Mouse (Mus musculus): ENCODE results near the gene Ano6. TPM values are rescaled to one million over a fixed set of nuclear protein-coding genes. Genes with fewer than 3 reads are reported as not detected.

Gene Ano6
- total RNA-seq, 2 experiments from 2014 or later: 48.6 to 51.2 TPM

DNA sequence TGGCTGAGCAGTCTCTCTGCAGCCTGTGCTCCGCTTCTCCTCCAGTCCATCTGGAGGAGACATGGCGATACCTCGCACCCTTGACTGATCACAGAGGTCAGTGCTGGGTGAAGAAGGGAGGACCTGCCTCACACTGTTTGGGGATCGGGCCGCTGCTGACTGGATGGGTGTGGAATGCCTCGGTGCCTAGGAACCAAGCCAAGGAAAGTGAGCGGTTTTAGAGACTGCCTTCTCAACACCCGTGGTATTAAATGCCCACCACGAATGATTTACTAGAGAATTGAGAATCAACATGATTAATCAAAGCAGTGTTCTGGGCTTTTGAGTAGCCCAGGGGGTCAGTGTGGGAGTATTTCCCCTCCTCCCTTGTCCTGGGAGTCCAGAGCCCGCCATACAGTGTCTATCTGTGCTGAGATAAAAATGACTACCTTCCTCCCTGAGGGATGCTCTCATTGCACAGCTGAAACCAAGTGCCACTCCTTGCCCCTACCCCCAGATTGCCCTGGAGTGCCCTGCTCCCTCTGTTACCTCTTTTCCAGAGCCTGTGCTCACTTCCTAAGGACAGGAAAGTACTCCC, 183.5 kb downstream of the Ano6 start:
- Histone ChIP-seq H3K4me3 (no peak overlapping the region), H3K27ac (no peak overlapping the region; the same call in 1 of the 2 replicates)
- intact Hi-C loops (cut with DNase I): loop anchor here (10.0 kb wide), 1 partner anchor 311 kb away; the partner anchor contains the start of gene Arid2
- peak; percentile 39 for DNase-seq
- TF ChIP-seq CTCF (IDR thresholded peaks at IDR 0.05): no peak

DNA sequence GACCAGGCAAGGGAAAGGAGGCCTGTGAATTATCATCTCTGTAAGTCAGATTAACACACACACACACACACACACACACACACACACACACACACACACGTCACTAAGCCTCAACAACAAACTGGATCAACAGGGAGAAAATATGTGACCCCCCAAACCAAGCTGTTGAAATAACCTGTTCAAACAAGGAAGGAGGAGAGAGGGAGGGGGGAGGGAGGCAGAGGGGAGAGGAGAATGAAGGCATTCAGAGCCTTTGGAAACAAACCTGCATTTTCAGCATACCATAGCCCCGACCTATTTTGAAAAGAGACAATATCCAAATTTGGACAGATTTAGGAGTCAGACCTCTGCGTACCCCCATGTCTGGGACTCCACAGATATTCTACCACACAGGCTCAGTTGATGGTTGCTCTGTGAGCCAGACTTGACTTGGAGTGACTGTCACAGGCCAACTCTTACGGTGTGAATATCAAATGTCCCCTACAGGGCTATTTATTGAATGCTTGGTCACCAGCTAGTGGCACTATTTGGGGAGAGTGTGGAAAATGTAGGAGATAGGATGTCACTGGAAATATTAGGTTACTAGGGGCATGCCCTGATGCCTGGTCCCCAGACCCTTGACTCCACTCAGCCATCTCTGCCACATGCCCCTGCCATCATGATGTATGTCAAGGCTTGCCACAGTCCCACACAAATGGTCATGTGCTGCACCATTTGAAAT, 185.7 kb downstream of the Ano6 start:
- Histone ChIP-seq H3K27ac (peak overlapping the region; percentile 71), H3K4me3 (no peak overlapping the region)
- intact Hi-C loops (cut with DNase I): loop anchor here (5.0 to 10.0 kb wide), 2 partner anchors 56 to 308 kb away; partner anchors contain the start of gene Arid2
- TF ChIP-seq CTCF (IDR thresholded peaks at IDR 0.05): no peak; the same call in 1 of the 2 replicates
- peak; percentile 45 for DNase-seq

DNA sequence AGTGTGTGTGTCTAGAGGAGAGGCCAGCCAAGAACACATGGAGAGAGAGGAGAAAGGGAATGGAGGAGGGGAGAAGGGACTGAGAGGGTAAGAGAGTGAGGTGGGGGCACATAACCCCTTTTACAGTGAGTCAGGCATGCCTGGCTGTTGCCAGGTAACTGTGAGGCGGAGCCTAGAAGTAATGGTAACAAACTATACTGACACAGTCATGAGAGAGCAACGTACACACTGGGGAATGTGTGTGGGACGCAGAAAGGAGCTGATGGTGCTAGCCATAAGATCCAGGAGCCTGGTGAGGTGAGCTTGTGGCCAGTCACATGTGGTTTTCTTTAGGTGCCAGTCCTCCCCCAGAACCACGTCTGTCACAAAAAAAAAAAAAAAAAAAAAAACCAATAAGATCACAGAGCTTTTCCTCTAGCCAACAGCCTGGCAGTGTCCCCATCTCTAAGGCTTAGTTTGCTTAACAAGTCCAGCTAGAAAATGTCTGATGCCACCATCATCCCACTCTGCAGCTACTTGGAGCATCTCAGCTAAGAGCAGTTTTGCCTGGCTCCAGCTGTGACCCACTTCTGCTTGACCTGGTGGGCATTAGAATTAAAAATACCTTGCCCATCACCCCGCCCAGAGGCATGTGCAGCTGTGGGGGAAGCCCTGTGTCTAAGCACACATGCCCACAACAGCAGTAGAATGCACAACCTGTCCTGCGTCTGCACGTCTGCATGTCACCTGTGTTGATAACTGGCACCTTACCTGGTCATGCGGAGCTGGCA, 186.7 kb downstream of the Ano6 start:
- Histone ChIP-seq H3K27ac (peak overlapping the region; percentile 71; the same call in 1 of the 2 replicates), H3K4me3 (no peak overlapping the region)
- intact Hi-C loops (cut with DNase I): loop anchor here (5.0 to 10.0 kb wide), 2 partner anchors 55 to 307 kb away; partner anchors contain the start of gene Arid2
- no peak for TF ChIP-seq CTCF (IDR thresholded peaks at IDR 0.05)
- DNase-seq: no peak

DNA sequence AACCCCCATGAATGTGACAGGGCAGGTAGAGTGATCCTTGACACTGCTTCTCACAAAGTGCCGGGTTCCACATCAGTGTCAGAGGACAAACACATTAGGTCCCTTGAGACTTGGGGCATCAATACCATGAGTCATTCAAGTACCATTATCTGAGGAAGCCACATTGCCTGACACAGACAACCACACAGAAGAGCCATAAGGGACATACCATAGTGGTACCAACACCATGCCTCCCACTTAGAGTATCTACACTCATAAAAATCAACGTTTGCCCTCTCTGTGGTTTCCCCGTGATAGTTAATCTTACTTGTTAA, 187.3 kb downstream of the Ano6 start:
- no peak for TF ChIP-seq CTCF (IDR thresholded peaks at IDR 0.05)
- Histone ChIP-seq H3K27ac (no peak overlapping the region), H3K4me3 (no peak overlapping the region)
- intact Hi-C loops (cut with DNase I): loop anchor here (5.0 to 10.0 kb wide), 2 partner anchors 54 to 307 kb away; partner anchors contain the start of gene Arid2
- no peak for DNase-seq

DNA sequence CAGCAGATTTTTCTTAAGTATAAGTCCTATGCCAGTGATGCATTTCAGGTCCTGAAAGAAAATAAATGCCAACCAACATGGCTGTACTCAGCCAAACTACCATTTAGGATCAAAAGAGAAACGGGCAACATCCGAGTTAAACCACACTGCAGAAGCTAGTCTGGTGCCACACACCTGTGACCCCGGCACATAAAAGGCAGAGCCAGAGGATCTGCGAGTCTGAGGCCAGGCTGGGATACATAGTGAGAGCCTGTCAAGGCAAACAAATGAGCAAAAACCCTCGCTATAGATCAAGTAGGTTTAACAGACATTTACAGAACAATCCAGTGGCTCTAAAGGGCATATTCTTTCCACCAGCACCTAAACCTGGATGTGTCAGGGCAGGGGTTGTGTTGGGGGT, 190.0 kb downstream of the Ano6 start:
- Histone ChIP-seq H3K27ac (no peak overlapping the region), H3K4me3 (no peak overlapping the region)
- TF ChIP-seq CTCF (IDR thresholded peaks at IDR 0.05): no peak
- no peak for DNase-seq
- intact Hi-C loops (cut with DNase I): no loop called here

DNA sequence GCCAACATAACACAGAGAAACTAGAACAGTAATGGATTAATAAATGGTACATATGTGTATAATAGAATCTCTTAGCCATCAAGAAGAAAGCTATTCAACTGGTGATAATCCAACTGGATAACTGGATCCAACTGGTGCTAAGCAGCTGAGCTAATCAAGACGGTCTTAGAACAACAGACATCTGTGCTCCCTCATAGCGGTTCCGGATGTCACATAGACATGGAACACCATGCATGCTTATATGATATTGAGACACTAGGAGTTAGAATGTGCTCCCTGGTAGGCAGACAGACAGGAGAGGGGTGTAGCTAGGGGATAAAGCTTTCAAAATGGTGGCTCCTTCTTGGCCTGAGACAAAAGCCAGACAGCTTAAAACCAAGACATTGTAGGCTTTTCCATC, 197.3 kb downstream of the Ano6 start:
- DNase-seq: no peak
- intact Hi-C loops (cut with DNase I): no loop called here
- Histone ChIP-seq H3K27ac (no peak overlapping the region), H3K4me3 (no peak overlapping the region)
- no peak for TF ChIP-seq CTCF (IDR thresholded peaks at IDR 0.05)

DNA sequence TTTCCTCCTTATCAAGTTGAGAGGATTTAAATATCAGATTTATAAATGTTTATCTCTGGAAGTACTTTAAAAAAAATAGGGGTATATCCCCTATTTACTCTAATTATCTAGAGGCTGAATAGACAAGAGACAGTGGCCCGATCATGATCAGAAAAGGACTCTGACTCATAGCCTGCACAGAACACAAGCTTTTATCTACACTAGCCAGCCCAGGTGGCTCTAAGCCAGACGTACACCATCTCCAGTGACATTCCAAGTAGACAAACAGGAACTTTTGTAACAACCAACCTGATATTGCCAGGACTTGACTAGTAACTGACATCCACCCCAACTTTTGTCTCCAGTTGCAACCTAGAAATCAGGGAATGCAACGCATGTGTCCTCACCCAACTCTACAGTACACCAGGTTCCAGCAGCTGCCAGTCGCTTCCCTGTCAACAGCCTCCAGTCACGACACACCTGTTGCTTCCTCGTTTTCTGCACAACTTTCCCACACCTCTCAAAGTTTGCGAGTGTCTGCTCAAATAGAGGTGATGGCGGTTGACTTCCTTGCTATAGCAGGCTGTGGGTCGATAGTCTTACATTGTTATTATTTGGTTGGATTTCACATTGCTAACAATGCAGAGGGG, 199.0 kb downstream of the Ano6 start:
- DNase-seq: peak; percentile 39
- no peak for TF ChIP-seq CTCF (IDR thresholded peaks at IDR 0.05)
- intact Hi-C loops (cut with DNase I): no loop called here
- Histone ChIP-seq H3K27ac (no peak overlapping the region), H3K4me3 (no peak overlapping the region)

DNA sequence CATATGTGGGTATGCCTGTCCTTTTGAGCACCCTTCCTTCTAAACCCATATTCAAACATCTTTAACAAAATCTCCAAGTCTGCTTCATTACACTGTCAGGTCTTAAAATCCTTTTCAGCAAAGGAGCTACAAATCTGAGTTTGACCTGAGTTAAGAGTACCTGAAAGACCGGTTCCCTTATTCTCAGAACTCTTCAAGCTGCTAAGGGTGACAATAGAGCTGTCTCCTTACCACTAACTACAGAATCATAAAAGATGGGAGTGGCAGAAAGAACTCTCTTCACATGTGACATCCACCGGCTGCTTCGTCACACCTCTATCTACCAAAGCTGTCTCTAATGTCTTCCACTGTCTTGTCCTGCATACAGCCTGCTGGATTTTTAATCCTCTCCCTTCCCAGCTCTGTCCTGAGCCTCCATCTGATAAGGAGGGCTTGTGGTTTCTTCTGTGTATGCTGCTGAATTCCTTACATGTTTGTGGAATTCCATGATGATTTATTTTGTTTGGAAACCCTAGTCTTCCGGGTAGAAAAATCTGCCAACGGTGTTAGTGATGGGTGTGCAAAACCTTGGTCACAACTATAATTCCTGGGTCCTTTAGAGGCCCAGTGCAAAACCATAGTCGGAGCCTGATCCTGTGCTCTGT, 212.4 kb downstream of the Ano6 start:
- Histone ChIP-seq H3K4me3 (no peak overlapping the region), H3K27ac (no peak overlapping the region)
- intact Hi-C loops (cut with DNase I): no loop called here
- no peak for TF ChIP-seq CTCF (IDR thresholded peaks at IDR 0.05)
- DNase-seq: no peak

DNA sequence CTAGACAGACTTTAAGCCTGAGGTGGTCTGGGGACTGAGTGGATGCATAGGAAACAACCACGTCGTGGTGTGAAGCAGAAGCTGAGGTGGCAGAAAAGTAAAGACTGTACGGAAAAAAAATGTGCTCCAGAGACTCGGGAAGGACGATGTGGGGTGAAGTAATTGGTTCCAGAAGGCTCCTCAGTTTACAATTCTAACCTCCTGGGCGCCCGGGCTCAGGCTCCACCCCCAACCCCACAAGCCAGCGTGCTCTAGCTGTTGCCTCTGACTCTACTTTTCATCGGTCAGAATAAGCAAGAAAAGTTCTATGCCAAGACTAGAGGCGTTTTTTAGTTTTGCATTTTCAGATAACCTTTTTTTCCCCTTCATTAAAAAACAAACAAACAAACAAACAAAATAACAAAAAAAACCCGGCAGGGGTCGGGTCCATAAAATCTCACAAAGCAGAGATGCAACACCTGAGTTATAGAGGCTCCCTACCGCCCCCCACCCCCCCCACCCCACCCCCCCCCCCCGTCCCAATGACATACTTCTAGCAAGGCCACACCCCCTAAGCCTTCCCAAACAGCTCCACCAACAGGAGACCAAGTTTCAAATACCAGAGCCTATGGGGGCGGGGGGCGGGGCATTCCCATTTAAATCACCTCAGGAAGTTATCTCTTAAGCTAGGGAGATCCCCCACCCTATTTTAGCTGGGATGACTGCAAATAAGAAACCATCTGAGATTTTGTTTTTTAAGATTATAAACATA, 221.2 kb downstream of the Ano6 start:
- TF ChIP-seq CTCF (IDR thresholded peaks at IDR 0.05): no peak
- DNase-seq: no peak
- H3K4me3 ChIP-seq: no peak overlapping the region
- H3K27ac ChIP-seq: no peak overlapping the region
- intact Hi-C loops (cut with DNase I): no loop called here

DNA sequence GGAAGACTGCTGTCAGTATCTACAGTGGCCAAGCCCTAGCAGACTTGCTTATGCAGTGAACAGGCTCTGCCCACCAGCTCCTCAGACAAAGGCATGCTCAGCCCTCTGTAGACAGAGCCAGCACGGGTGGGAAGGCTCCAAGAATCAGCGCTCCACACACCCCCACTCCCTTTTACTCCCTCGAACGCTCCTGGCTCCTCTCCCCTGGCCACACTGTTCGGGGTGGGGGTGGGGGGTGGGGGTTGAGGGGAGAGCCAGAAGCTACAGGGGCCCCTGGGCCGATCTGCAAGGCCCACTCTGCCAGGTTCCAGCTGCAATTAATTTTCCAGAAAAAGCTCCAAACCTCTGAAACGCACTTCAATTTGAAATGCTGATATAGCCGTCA, 221.7 kb downstream of the Ano6 start:
- no peak overlapping the region for H3K27ac ChIP-seq
- no peak overlapping the region for H3K4me3 ChIP-seq
- intact Hi-C loops (cut with DNase I): no loop called here
- no peak for DNase-seq
- no peak for TF ChIP-seq CTCF (IDR thresholded peaks at IDR 0.05)

DNA sequence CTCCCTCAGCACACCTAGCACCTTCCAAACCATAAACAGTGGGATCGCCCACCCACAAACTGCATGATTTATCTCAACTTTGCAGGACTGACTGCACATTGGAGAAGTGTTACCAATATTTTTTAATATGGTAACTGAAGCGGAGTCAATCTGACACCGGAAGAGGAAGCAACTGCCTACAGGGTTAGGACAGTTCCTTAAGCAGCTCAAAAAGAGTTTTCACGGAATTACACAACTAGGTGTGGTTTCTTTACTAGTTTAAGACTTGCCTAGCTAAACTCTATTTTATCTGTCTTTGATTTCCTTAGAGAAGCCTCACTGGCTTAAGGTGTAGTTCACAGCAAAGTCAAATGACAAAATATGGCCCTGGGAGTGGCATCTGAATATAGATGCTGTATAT, 223.9 kb downstream of the Ano6 start:
- TF ChIP-seq CTCF (IDR thresholded peaks at IDR 0.05): no peak
- DNase-seq: no peak
- Histone ChIP-seq H3K27ac (no peak overlapping the region), H3K4me3 (no peak overlapping the region)
- intact Hi-C loops (cut with DNase I): no loop called here

DNA sequence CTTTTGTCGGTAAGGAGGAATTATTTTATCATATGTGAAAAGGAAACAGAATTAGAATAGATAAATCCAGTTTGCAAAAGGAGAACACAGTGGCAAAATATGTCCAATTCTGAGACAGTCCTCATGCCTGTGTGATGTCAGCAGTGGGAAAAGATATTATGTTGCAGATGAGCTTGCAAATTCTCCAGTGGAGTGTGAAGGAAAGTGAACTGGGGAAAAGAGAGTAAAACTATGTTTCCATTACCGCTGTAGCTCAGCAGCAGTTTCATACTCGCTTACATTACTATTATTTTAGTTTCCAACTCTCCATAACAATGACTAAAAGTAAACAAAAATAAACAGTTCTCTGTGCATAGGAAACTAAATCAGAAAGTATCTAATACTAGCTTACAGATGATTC, 229.8 kb downstream of the Ano6 start:
- no peak for TF ChIP-seq CTCF (IDR thresholded peaks at IDR 0.05)
- Histone ChIP-seq H3K27ac (no peak overlapping the region), H3K4me3 (no peak overlapping the region)
- no peak for DNase-seq
- intact Hi-C loops (cut with DNase I): loop anchor here (10.0 kb wide), 1 partner anchor 264 kb away; the partner anchor contains the start of gene Arid2

All from gastrocnemius, adult 2 months (tissue).